Mouse (Mus musculus): ENCODE measurements around the gene Atxn7l3.
A peak's percentile ranks its signal among the peaks of the same experiment; 100 is the strongest.

Gene Atxn7l3

DNA sequence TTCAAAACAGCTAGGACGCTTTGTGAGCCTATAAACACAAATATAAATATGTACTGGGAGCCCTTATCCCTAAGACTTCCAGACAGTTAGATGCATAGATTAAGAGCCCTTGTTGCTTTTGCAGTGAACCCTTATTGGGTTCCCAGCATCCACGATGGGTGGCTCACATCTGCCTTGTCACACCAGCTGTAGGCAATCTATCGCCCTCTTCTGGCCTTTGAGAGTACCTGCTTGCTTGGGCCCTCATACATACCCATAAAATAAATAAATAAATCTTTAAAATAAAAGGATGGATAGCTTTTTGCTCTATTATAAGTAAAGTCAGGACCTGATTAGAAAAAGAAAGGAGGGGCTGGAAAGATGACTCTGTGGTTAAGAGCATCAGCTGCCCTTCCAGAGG lies 37.9 kb downstream of the Atxn7l3 start:
- no peak for DNase-seq

DNA sequence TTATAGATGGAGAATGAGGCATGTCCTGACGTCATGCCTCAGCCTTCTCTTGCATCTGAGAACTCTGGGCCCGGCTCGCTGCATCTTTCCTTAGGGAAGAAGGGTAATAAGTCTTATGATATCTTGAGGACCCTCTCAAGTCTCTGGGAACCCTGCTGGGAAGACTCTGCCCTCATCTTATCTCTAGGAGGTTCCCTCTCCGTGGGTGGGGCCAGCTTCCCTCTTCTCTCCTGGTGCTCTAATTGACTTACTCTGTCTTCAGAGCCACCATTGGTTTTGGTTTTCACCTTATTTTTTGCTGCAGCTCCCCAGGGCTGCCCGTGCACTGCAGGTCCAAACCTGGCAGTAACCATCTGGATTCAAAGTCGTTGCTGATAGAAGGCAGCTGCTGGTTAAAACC lies 38.3 kb downstream of the Atxn7l3 start:
- no peak for DNase-seq

DNA sequence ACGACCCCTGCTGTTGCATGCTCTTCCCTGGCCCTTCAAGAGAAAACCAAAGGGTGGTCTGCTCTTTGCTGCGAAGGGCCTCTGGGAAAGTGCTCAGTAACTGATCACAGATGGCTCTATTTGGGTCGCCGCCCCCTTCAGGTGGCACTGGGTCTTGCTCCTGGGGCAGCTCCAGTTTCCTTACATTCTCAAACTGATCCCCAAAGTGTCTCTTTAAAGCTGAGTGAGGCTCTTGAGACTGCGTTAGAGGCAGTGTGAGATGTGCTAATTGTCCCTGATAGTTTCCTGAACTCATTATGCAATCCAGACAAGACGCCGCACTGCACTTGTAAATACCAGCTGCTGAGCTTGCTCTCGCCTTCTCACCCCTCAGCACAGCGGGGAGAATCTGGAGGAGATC lies 38.9 kb downstream of the Atxn7l3 start:
- DNase-seq, result no peak

DNA sequence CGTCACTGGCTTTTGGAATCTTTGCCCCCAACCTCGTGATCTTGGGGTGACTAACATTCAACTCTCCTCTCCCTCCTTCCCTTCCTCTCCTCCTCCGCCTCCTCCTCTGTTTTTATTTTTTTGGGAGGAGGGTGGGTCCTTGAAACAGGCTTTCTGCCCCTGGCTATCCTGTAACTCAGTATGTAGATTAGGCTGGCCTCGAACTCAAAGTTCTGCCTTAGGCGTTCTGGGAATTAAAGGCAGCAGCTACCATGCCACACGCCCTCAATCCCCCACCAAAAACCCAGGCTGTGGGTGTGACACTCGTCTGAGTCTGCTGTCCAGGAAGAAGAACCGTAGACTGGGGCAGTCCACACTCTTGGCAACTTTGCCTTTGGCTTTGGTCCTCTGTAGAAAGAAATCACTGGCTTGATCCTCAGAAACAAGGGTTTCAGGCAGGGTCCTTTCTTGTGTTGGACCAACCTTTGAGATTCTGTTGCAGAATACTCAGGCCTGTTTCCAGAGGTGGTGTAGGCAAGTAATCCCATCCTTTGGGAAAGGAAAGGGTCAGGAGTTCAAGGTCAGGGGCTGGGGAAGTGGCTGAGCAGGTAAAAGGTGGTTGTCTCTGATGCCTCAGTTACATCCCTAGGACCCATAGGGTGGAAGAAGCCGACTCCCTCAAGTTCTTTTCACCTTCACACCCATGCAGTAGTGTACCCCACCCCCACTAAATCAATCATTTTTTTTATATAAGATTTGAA lies 46.9 kb downstream of the Atxn7l3 start:
- no peak for DNase-seq

DNA sequence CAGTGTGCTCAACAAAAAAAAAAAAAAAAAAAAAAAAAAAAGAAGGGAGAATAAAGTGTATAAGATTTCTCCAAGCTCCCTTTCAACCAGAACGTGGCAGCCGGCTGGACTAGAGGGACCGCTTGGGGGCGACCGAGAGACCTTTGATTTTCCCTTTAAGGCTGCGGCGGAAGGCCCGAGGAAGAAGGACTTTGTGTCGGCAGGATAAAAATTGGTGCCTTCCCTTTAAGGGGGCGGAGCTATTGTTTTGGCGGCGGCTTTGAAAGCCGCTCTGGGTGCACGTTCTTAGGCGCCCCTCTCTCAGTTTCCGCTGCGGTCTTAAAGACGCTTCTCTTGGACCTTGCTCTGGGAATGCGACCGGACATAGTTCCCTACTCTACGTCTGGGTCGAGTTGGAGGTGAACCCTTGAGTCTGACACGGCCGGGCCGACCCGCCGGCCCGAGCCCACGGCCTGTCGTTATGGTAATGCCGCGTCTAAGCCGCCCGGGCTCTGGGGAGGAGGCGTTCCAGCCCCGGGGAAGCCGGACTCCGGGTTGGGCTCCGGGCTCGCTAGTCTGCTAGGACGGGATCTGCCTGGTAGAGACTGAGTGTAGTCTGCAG lies 47.7 kb downstream of the Atxn7l3 start, which contains the start of gene BC030867:
Gene BC030867, plus strand, starts transcription at position 253 of the 601 bp plus-strand sequence.
- DNase-seq, result peak; percentile 94

DNA sequence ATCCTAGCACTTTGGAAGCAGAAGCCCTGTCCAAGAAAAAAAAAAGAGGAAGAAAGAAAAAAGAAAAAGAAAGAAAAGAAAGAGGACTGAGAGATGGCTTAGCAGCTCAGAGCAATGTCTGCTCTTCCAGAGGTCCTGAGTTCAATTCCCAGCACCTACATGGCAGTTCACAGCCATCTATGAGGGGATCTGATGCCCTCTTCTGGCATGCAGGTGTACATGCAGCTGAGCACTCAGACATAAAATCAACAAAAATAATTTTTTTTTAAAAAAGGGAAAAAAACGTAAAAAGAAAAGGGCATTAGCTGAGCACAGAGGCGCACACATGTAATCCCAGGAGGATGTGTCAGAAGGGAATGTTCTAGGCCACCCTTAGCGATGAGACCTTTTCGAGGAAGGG lies 49.6 kb downstream of the Atxn7l3 start:
- DNase-seq, result no peak

DNA sequence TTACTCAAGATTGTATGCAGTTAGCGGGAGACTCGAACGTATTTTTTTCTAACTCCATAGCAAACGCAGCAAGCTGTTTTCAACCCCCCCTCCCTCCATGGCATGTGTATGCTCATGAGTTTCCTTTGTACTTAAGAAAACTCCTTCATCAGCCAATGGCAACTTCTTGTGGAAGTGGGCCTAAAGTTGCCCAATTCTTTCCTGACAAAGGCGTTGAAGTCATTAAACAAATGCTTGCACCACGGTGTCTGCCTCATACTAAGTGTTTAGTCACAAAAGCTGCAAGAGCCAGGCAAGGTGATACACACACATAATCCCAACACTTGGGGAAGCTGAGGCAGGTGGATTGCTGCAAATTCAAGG lies 50.2 kb downstream of the Atxn7l3 start:
- DNase-seq, result no peak

DNA sequence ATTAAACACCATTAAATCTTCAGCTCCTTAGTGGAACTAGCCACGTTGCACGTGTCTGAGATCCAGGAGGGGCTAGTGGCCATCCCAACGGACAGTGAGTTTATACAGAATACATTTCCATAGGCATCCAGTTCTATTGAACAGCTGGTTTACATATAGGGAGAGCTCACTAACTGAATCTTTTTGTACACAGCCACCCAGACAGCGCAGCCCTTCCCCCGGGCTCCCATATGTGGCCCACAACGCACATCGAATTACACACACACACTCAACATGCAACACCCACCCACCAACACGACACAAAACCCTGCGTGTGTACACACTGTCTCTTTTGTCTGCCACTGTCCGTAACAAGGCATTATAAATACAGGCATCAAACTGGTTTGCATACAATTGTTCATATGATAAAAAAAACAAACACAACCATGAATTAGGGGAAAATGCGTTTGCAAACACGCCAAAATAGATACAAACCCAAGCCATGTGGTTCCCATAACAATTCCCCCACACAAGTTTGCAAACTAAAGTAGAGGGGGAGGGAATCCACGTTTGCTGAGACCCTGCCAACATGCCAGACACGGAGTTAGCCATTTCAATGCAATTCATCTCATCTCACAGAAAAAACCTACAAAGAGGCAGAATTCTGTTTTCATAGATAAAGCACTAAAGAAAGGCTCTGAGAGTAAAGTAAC lies 50.7 kb downstream of the Atxn7l3 start:
- no peak for DNase-seq

DNA sequence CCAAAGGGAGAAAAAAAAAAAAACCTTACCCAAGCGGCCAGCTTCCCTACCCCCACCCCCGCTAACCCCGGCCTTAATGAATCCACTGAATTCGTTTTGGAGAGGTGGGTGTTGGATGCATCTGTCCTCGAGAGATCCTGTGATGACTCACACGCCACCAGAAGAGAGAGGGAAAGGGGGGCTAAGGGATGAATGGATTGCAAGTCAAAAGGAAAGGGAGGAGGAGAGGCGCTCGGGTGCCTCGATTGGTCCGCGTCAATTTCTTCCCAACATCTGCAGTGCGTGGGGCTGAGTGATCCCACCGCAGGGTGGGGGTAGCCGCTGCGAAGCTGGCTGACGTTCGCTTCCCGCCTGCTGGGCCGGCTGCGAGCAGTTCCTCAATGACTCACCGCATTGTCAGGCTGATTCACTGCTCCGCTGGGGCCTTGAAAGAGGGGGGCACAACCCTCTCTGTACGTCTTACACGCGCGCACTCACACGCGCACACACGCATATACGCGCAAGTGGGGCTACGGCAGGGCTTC lies 51.4 kb downstream of the Atxn7l3 start:
- peak; percentile 49 for DNase-seq

DNA sequence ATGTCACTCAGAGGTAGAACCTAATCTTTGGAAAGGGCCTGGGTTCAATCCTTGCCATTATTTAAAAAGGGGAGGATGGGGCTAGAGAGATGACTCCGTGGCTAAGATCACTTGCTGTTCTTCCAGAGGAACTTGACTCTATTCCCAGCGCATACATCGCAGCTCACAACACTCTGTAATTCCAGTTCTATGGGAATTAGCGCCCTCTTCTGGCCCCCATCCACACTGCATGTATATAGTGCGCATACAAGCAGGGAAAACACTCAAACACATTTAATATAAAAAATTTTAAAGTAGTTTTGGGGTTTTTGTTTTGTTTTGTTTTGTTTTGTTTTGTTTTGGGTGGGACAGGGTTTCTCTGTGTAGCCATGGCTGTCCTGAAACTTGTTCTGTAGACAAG lies 54.6 kb downstream of the Atxn7l3 start:
- DNase-seq, result no peak

DNA sequence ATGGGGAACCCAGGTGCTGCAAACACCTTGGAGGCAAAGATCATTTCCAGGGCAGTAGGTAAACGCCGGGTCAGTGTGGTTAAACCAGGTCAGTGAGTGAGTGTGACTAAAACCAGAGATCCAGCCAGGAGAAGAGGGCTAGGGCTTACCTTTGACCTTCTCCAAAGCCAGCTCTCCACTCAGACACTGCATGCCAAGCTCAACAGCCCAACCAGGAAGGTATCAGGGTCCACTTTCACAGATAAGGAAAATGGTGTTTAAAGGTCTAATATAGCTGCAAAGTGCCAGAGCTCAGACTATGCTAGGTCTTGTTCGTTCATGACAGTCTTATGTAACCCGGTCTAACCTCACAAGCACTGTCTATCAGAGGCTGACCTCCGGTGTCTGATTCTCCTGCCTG lies 55.2 kb downstream of the Atxn7l3 start:
- DNase-seq, result no peak

DNA sequence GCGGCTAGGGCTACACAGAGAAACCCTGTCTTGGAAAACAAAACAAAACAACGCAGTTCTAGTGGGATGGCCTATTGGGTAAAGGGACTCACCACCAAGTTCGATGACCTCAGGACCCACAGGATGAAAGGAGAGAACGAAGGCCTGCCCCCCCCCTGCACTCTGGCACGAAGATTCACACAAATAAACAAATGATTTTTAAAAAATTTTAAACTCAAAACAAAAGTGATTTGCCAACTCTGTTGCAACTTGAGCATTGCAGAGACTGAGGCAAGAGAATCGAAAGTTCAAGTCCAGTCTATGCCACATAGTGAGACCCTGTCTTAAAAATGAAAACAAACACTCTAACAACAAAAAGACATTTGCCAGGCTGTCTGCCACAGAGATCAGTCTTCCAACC lies 55.8 kb downstream of the Atxn7l3 start:
- DNase-seq, result no peak
